Mouse (Mus musculus): ENCODE data around the gene Ank3.

The Ank3 gene

DNA sequence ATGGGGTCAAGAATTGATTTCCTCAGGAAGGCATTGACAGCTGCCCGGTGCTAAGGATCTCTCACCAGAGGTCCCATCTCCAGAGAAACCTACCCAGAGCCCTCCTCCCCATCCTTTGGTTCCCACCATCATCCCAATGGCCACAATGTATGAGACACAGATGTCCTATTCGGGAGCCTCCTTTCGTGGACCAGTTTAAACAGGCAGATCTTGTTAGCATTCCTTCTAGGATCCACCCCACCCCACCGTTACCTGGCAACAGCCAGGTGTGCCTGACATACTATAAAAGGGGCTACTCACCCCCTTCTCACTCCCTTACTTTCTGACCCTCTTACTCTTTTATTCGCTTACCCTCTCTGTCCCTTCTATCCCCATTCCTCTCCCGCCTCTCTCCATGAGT lies 176.9 kb downstream of the Ank3 start:
- no peak for DNase-seq

DNA sequence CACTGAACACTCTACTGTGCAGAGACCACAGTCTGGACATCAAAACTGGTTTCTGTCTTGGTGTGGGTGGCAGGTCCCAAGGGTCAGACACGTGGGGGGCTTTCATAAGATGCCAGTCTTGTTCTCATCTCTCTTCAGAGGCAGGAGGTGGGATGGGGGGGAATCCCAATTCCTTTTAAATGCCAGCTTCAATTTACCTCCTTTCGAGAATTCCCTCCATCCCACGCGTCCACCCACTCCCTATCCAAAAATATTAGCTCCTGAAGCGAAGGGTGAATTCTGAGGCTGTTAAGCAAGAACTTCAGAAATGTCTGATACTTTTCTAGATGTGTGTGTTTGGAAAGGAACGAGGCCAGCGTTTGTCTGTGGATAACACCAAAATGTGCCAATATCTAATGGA lies 177.7 kb downstream of the Ank3 start:
- DNase-seq: no peak

DNA sequence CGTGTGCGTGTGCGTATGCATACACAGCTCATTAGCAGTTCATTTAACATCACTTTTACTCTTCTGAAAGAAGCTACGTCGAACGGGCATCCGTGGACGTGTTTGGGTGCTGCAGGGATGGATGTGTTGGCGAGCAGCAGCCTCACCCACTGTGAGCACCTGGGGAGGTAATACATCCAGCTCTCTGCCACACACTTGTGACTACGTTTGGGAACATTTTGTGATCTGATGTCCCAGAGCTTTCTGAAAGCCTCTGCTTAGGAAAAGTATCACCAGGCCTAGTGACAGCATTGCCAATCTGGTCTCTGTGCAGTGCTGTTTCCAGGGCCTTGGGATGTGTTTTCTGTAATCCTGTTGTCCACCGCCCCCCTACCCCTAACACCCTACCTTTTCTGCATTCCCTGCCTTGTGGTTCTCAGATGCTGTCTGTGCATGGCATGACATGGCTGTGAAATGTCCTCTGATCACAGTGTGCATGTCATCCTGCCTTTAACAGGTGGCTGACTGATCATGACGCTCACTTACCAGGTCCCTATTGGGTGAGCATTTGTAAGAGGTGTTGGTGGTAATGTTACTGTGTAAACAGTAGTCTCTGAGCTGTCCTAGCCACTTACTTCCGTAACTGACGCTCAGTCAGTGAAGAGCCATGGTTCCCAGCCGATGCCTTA lies 178.6 kb downstream of the Ank3 start:
- DNase-seq: no peak

DNA sequence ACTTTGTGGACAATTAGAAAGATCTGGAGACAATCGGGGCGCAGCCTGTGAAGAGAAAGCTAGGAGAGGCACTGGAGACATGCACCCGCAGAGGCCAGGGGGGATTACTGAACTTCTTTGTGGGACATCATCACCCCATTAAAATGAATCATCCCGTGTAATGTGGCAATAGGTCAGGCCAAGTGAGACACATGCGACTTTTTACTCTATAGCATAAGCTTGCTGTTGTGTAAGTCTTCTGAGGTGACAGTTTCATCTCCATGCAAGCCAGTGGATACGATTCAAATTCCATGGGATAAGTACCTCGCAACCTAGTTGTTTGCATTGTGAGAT lies 179.1 kb downstream of the Ank3 start:
- DNase-seq: no peak

DNA sequence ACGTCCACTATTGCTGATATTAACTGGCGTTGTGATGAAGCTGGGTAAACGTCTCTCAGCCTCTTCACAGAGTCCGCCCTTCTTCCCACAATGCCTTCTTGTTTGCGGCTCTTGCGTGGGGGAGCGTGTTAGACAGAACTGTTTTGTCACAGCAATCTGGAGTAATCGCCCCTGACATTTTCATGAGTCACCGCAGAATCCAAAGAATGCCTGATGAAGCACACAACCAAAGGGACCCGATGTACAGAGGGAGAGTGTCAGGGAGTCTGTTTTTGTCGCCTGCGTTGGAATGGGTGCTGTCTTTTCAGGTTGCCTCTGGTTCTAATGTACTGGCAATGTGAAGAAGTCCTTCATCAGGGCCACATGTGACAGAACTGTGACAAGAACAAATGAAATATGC lies 181.0 kb downstream of the Ank3 start:
- no peak for DNase-seq

DNA sequence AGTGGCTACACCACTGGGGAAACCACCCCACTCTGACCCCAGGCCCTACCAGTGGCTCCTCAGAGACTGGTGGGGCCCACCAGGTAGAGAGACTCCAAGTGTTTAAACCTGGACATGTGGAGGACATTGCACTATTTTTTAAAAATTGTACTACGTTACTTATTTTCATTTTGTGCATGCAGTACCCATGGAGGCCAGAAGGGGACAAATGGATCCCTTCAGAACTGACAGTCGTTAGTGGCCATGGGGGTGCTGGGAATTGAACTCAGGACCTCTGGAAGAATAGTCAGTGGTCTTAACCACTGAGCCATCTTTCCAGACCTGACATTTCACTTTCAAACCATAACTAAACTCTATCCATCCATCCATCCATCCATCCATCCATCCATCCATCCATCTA lies 183.0 kb downstream of the Ank3 start:
- DNase-seq: no peak

DNA sequence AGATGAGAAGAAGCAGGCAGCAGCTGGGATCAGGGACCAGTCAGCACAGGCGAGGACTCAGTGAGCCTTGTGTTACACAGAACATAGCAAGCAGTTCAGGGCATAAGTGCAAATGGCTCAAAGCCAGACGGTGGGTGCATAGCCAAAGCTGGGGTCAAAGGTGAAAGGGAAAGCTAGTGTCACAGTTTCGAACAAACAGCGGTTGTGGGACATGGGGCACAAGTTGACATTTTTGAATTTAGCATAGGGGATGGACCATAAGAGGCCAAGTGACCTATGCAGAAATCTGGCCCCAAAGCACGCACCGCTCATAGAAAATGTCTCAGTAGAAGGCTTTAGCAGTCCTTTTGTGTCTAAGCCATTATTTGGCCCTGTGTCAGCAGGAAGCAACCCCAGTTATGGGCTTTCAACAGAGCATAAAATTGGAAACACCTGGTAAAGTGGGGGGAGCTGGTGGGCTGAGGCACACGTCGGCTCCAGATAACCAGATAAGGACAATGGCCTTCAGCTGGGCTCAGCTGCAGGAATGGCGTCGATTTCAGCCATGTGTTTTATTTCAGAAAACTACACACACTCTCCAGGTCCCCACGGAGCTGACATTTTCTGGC lies 185.4 kb downstream of the Ank3 start:
- DNase-seq: peak; percentile 35

DNA sequence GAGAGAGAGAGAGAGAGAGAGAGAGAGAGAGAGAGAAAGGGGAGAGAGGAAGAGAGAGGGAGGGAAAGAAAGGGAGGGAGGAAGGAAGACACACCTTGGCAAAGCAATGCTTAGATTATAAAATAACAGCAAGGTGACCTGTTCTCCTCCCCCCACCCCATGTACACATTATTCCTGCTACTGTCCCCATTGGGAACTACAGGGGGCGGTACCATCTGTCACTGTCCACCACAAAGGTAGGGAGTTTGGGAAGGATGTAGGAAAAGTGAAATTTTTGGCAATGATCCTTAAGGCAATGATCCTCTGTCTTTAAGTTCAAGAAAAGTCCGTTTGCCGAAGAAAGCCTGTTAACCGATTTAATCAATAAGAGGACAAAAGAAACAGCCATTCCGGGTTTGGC lies 186.0 kb downstream of the Ank3 start:
- DNase-seq: no peak

DNA sequence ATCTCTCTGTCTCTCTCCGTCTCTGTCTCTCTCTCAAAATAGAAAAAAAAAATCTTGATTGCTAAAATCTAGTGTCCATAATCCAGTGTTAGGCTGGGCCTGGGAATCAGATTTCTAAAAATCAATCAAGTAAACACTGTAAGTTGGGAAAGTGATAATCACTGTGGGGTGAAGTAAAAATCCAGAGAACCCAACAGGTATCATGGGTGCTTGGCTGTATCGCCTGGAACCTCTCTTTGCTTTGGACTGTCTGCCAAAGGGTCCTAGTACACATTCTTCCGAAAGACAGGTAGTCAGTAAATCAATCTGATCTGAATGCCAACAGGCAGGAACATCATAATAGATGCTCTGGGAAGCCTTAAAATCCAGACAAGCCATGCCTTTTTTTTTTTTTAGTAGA lies 186.7 kb downstream of the Ank3 start:
- DNase-seq: no peak

DNA sequence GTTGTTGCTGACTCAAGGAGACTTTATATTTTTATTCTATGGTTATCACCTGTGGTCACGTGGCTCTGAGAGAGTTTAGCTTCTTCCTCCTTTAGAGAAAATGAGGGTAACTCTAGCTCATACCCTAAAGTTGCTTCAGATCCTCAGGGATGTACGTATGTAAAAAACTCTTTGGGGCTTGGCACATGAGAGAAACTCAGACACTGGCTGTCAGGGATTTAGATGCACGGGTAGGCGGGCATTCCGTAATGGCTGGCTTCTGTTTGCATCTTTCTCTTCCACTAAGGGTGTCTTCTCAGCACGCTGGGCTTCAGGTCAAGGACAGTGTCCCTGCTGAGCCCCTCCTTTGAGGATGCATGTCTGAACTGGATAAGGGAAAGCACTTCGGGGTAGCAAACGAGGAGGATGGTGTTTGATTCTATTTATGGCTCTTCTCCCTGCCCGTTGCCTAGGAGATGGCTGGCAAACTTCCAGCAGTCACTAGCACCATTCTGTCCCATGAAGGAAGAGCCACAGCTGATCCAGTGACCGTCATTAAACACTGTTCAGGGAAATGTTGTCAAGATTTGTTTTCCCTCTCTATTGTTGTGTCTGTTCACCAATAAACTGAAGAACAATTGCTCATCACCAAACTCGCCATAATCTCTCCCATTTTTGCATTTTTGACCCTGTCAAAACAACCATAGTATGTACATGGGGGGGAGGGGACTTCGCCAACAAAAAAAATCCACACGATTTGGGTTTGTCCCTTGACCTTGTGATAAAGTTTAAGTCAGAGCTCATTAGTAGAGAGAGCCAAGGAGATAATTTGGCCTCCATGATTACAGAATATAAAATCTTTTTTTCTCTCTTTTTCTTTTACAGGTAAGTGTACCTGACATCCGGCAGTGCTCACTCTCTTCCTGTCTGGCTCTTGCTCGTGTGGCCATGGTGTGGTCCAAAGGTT lies 195.9 kb downstream of the Ank3 start:
- DNase-seq: peak; percentile 46

DNA sequence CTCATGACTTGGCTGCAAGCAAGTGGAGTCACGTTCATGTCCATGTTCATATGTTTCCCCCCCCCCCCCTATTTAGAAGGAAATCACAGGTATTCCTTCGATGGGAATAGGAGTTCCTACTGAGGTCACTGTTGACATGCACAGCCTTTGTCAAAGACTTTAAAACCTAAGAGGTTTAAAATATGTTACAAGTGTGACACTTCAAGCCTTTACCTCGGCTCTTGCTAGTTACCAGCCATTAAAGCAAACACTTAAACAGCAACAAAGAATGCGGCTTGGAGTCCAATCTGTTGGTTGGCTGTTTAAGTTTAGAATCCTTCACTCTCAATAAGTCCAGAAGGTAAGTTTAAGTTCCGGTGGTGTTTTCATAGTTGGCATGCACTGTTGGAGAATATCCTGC lies 196.9 kb downstream of the Ank3 start:
- no peak for DNase-seq

DNA sequence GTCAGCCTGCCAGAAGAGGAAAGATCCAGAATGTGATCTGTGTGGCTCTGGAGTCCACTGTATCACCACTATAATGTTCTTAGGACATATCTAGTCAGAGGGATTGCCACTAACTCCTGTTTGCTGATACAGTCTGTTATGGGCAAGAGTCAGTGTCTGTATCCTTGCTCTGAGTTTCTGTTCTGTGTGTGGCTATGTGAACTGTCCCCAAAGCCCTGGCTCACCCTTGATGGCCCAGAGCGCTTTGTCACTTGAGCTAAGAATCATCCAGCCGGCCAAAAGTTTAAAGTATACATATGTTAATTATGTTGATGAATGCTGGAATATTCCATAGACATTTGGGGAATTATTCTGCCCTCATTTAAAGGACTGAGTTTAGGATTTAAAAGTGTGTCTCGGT lies 202.9 kb downstream of the Ank3 start:
- no peak for DNase-seq

DNA sequence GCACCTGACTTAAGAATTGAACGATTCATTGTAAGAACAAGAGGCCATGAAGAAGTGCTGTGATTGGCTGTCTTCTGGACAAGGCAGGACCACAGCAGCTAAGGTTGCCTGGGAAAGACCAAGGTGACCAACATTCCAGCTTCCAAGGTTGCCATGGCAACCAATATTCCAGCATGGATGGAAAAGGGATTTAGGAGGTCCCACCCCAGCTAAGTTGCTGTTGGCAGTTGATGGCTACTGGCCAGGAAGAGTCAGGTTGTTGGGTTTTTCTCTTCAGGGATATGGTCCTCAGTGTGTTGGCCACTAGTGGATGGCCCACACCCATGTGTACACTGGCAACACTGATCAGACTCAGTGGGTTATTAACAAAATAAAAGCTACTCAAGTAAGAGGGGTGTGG lies 204.1 kb downstream of the Ank3 start:
- no peak for DNase-seq

DNA sequence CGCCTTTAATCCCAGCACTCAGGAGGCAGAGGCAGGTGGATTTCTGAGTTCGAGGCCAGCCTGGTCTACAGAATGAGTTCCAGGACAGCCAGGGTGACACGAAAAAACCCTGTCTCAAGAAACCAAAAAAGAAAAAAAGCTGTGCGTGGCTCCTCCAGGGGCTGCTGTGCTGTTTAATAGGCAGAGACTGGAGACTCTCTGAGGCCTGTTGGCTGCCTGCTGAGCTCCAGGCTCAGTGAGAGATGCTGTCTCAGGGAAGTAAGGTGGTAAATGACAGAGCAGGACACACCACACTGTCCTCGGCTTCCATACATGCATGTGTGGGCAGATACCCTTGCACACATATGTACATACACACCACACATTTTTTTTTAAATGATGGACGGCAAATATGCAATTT lies 206.0 kb downstream of the Ank3 start:
- no peak for DNase-seq

DNA sequence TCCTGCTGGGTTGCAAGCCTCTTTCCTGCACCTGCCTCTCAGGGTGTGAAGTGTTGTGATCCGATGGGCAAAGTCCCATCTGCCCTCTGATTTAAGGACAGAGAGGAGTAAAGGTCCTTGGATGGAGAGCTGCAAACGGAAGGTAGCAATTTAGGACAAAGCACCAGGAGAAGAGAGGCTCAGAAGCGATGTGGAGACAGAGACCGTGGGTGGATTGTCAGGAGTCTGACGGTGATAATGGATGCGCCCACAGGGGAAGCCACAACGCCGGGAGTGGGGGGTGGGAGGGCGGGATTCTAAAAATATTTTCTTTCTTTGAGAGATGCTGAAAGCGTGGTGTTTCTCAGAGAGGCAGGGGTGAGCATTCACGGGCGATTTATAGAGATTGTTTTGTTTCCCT lies 206.6 kb downstream of the Ank3 start:
- DNase-seq: no peak

DNA sequence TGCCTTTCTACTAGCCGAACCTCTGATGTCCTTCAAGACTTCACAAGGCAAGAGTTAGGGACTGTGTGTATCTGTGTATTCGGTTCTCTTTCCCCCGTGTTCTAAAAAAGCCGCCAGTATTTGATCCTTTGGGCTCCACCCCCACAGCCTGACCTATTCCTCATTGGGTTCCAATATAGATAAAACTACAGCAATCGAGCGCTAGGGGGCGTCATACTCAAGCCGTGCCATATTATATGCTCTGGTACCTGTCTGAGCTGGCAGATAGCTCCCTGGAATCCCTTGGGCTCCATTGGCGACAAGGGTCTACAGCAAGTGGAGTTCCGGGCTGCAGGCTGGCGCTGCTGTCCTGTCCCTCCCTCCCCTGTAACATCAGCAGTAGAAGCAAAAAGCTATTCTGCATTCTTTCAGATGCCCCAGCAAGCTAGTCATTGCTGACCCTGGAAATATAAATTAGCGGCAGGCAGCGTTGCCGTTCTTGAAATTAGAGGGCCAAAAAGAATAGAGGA lies 209.1 kb downstream of the Ank3 start:
- DNase-seq: no peak

DNA sequence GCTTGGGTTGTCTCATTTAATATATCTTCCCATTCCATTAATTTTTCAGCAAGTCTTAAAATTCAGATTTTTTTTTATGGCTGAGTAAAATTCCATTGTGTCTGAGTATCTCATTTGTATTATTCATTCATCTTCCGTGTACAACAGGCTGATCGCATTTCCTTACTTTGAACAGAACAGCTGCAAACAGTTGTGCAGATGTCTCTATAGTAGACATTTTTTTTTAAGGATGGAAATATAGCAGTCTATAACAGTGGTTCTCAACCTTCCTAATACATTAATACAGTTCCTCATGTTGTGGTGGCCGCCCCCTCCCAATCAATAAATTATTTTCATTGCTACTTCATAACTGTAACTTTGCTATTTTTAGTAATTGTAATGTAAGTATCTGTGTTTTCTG lies 212.7 kb downstream of the Ank3 start:
- no peak for DNase-seq

DNA sequence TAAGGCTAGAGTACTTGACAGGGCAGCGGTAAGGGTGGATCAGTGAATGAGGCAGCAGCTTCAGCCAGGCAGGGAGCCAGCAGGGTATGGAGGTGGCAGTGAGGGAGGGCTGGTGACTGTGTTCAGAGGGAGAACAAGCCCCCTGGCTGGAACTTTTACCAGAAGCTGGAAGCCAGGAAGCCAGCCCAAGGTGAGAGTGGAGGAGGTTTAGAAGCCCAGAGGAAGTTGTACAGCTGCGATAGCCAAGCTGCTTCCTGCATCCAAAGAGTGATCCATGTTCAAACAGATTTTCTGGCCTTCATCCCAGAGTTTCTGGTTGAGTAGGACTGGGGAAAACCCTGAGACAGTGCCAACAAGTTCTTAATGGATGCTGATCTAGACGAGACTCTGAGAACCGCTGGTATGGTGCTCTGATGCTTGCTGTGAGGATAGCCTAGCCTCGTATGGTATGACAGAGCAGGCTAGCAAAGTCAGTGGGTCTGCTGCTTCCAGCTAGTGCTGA lies 213.3 kb downstream of the Ank3 start:
- DNase-seq: no peak

DNA sequence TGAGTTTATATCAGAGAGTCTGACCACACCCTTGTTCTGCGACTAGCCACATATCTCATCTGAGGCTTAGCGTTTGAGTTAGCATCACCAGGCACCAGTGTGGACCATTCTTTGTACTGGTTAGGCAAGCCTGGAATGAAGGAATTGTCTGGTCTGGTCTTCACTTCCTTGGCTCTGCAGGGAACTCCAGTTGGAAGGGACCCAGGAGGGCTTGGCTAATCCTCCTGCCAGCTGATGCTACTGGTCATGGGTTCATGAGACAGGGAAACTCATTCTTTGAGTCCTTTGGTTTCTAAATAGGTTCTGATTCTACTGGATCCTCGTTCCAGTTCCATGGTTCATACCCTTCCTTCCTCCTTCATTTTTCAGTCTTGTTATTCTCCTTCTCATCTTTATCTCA lies 218.4 kb downstream of the Ank3 start:
- DNase-seq: no peak

DNA sequence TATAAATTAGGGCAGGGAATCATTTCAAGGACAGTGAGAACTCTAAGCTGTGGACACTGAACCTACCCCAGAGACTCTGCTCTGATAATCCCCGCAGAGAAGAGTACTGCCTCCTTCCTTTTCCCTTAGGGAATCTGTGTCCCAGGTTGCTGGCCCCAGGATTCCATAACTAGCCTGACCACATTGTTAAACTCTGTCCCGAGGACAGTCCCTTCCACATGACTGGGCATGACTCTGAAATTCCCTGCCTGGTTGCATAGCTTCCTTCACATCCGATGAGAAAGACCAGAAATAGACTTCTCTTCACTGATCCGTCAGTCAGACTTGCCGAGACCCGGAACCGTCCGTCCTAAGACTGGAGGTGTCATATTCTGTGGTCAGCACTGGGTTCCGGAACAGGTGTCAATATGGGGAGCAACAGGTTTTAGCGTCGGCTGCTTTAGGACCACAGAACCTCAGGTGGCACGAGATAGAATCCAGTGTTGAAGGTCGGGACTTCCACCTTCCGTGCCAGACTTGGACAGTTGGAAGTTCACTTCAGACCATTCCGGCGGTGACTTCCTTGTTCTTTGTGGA lies 219.1 kb downstream of the Ank3 start:
- DNase-seq: no peak

DNA sequence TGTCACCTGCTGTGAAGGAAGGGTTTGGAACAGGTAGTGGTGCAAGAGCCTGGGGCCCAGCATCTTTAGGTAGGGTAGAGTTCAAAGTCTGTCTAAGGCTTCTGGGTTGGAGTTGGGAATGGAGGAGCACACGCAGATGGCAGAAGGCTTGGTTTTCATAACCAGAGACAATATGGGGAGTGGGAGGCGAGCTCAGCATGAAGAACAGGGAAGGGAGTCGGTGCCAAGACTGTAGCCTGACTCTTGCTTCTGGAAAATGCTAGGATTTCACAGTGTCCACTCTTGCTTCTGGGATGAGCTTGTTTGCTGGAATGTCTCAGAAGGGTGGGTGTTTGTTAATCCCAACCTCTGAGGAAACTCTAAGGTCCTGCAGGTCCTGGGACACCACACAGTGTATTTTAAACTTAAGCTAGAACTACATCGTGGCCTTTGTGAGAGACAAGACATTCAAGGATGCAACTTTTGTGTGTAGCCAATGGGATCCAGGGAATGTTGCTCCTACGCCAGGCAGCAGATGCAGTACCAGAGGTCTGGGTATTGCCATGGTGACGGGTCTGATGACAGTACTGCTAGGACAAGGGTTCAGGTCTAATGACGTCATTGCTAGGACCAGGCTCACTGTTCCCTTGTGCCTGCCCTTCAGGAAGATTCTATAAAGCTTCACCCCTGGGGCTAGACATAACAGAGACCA lies 222.3 kb downstream of the Ank3 start:
- no peak for DNase-seq

DNA sequence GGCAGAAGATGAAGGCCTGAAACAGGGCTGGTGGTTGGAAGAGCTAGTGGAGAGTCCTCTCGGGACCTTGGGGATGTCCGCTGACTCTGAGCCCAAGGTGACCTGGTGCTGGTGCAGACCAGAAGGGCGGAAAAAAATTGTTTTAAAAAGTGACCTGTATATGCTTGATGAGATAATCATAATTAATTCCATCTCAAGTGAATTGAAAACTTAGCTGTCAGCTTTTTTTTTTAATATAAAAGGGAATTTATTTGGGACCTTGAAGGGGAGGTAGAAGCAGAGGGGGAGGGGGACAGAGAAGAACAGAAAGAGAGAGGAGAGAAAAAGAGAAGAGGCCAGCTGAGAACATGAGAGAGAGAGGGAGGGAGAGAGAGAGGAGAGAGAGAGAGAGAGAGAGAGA lies 229.2 kb downstream of the Ank3 start:
- no peak for DNase-seq

DNA sequence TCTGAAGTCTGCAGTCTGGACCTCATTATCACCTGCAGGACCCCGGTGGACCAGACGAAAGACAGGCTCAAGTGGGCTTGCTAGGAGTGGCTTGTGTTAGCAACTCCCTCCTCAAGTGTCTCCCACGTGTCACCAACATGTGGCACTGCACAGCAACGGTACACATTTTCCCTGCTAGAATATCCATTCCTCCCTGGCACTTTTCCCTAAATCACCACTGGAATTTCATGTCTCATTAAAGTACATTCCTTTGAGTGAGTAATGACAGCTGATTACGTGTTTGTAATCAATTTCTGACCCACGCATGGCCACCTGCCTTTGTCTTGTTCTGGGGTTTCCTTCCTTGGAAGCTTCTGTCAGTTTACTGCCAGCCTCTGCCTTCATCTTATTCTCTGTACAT lies 230.2 kb downstream of the Ank3 start:
- no peak for DNase-seq
